ENCODE assay signal across 9 mouse cellular contexts in genomic region chr2:25128072-25128471, GRCm38 (mm10). TPM values are rescaled to one million over a fixed set of nuclear protein-coding genes. Genes with fewer than 3 reads are reported as not detected.
DNase-seq lines count a peak whose midpoint lies in the region; ATAC-seq lines count a peak whose summit lies in the region.
"Had no signal": no experiment of that assay in that cellular context is flagged by ENCODE, and none has a peak within 500 bp of the region (broad histone marks: within the 10 kb centered on the region; RNA-seq: fewer than 3 reads in every experiment).

No protein-coding gene starts in this region.

- no peaks in the 10 kb centered on the region for H3K36me3 ChIP-seq in forebrain, embryonic 10.5 days (replicated peaks)
- H3K36me3 ChIP-seq in forebrain, embryonic 16.5 days (ENCODE audit: control insufficient read depth, insufficient read depth) = no peaks in the 10 kb centered on the region
- H3K36me3 ChIP-seq in heart, embryonic 10.5 days = no peaks in the 10 kb centered on the region
- H3K36me3 ChIP-seq in midbrain, embryonic 14.5 days (ENCODE audit: control insufficient read depth, insufficient read depth, low read length) = no peaks in the 10 kb centered on the region

- peaks cover 12% of the 10 kb centered on the region; the same call in 1 of the 2 replicates for H3K27me3 ChIP-seq in forebrain, embryonic 10.5 days (ENCODE audit: poor library complexity, severe bottlenecking)
- H3K27me3 ChIP-seq in forebrain, embryonic 16.5 days (replicated peaks; ENCODE audit: control insufficient read depth, insufficient read depth, low read length) = no peaks in the 10 kb centered on the region
- 0 out of 2 replicates have a peak, but pooled peaks cover 7% of the 10 kb centered on the region for H3K27me3 ChIP-seq in heart, embryonic 10.5 days (ENCODE audit: insufficient read depth, poor library complexity, severe bottlenecking)
- H3K27me3 ChIP-seq in midbrain, embryonic 14.5 days (ENCODE audit: control insufficient read depth, insufficient read depth, low read length) = no peaks in the 10 kb centered on the region

- H3K9me3 ChIP-seq in forebrain, embryonic 10.5 days = no peaks in the 10 kb centered on the region
- no peaks in the 10 kb centered on the region for H3K9me3 ChIP-seq in forebrain, embryonic 16.5 days (ENCODE audit: control insufficient read depth, low read length)
- H3K9me3 ChIP-seq in heart, embryonic 10.5 days = no peaks in the 10 kb centered on the region
- H3K9me3 ChIP-seq in midbrain, embryonic 14.5 days (ENCODE audit: control insufficient read depth, low read length) = no peaks in the 10 kb centered on the region

- DNase-seq in forebrain, embryonic 10.5 days (ENCODE audit: extremely low spot score, low spot score) = no peak
- peak; percentile 54 for DNase-seq in lung, postnatal 10 days
- no peak for DNase-seq in lung, postnatal 25 days (ENCODE audit: low spot score)
- DNase-seq in heart, embryonic 10.5 days (ENCODE audit: low spot score) = peak; percentile 72
- DNase-seq in midbrain, embryonic 14.5 days = peak; percentile 24
- DNase-seq in liver = no peak
- no peak for DNase-seq in ovary, postnatal 14 days (ENCODE audit: low spot score)
- DNase-seq: kidney, adult 8-10 months had no signal

- no peak overlapping the region for H3K9ac ChIP-seq in forebrain, embryonic 16.5 days (replicated peaks; ENCODE audit: low read depth, low read length)
- no peak overlapping the region for H3K9ac ChIP-seq in midbrain, embryonic 14.5 days (replicated peaks; ENCODE audit: low read length)

- H3K4me1 ChIP-seq in forebrain, embryonic 10.5 days = peaks cover 77% of the 10 kb centered on the region
- peaks cover 19% of the 10 kb centered on the region for H3K4me1 ChIP-seq in forebrain, embryonic 16.5 days (replicated peaks; ENCODE audit: control insufficient read depth, insufficient read depth, low read length)
- H3K4me1 ChIP-seq in heart, embryonic 10.5 days = peaks cover 29% of the 10 kb centered on the region
- peaks cover 28% of the 10 kb centered on the region; the same call in 1 of the 2 replicates for H3K4me1 ChIP-seq in midbrain, embryonic 14.5 days (ENCODE audit: control insufficient read depth, insufficient read depth, low read length)

- WGBS in forebrain, embryonic 10.5 days = 93% methylated on average over 11 of the region's 11 CpGs
- 70% methylated on average over 11 of the region's 11 CpGs for WGBS in forebrain, embryonic 16.5 days
- WGBS in heart, embryonic 10.5 days = 57% methylated on average over 11 of the region's 11 CpGs
- 75% methylated on average over 11 of the region's 11 CpGs for WGBS in midbrain, embryonic 14.5 days

- H3K4me2 ChIP-seq in forebrain, embryonic 16.5 days (ENCODE audit: low read length) = no peak overlapping the region
- H3K4me2 ChIP-seq in midbrain, embryonic 14.5 days (ENCODE audit: low read length) = no peak overlapping the region

- no peak for ATAC-seq in forebrain, embryonic 16.5 days
- no peak for ATAC-seq in midbrain, embryonic 14.5 days (ENCODE audit: low FRiP score, low TSS enrichment)

- no peak overlapping the region for H3K4me3 ChIP-seq in forebrain, embryonic 10.5 days
- H3K4me3 ChIP-seq in forebrain, embryonic 16.5 days (replicated peaks; ENCODE audit: low read length) = no peak overlapping the region
- no peak overlapping the region for H3K4me3 ChIP-seq in heart, embryonic 10.5 days
- H3K4me3 ChIP-seq in midbrain, embryonic 14.5 days (replicated peaks; ENCODE audit: low read depth, low read length) = no peak overlapping the region

- H3K27ac ChIP-seq in forebrain, embryonic 10.5 days = peak overlapping the region; percentile 95
- H3K27ac ChIP-seq in forebrain, embryonic 16.5 days (ENCODE audit: low read length) = no peak overlapping the region
- H3K27ac ChIP-seq in heart, embryonic 10.5 days = peak overlapping the region; percentile 76
- no peak overlapping the region for H3K27ac ChIP-seq in midbrain, embryonic 14.5 days (replicated peaks; ENCODE audit: low read depth, low read length)

RNA-seq across cellular contexts. Expression of gene Noxa1, which starts 33.1 kb away (rescaled TPM):
- 0.26 and 0.29 TPM in 2 replicates for polyA plus RNA-seq in forebrain, embryonic 10.5 days (2016; fragmentation: Nextera tagmentation; extraction: Ambion mirVana)
- polyA plus RNA-seq in forebrain, embryonic 16.5 days (2015; fragmentation: Nextera tagmentation; extraction: Ambion mirVana) = not detected in 2 replicates
- polyA plus RNA-seq in heart, embryonic 10.5 days (2016; fragmentation: Nextera tagmentation; extraction: Ambion mirVana) = 0.14 TPM in 1 of 2 replicates, not detected in the other
- not detected in 2 replicates for polyA plus RNA-seq in midbrain, embryonic 14.5 days (2014; fragmentation: Nextera tagmentation; extraction: Ambion mirVana)

RNA-seq across cellular contexts. Expression of gene Entpd8, which starts 48.0 kb away (rescaled TPM):
- polyA plus RNA-seq in forebrain, embryonic 10.5 days (2016; fragmentation: Nextera tagmentation; extraction: Ambion mirVana) = not detected in 2 replicates
- not detected in 2 replicates for polyA plus RNA-seq in forebrain, embryonic 16.5 days (2015; fragmentation: Nextera tagmentation; extraction: Ambion mirVana)
- polyA plus RNA-seq in heart, embryonic 10.5 days (2016; fragmentation: Nextera tagmentation; extraction: Ambion mirVana) = 0.13 TPM in 1 of 2 replicates, not detected in the other
- polyA plus RNA-seq in midbrain, embryonic 14.5 days (2014; fragmentation: Nextera tagmentation; extraction: Ambion mirVana) = not detected in 2 replicates

RNA-seq across cellular contexts. Expression of gene Nrarp, which starts 52.5 kb away (rescaled TPM):
- 37.4 and 40.7 TPM in 2 replicates for polyA plus RNA-seq in forebrain, embryonic 10.5 days (2016; fragmentation: Nextera tagmentation; extraction: Ambion mirVana)
- 15.8 and 22.0 TPM in 2 replicates for polyA plus RNA-seq in forebrain, embryonic 16.5 days (2015; fragmentation: Nextera tagmentation; extraction: Ambion mirVana)
- polyA plus RNA-seq in heart, embryonic 10.5 days (2016; fragmentation: Nextera tagmentation; extraction: Ambion mirVana) = 5.7 and 5.9 TPM in 2 replicates
- polyA plus RNA-seq in midbrain, embryonic 14.5 days (2014; fragmentation: Nextera tagmentation; extraction: Ambion mirVana) = 13.0 and 20.8 TPM in 2 replicates

Comparison
In these comparisons a context has a peak if more than half of its experiments do, and no peak if none do; other contexts are left out.
1. DNase-seq: peak in lung, postnatal 10 days (single experiment), heart, embryonic 10.5 days (single experiment) and midbrain, embryonic 14.5 days (single experiment); none in forebrain, embryonic 10.5 days (single experiment), lung, postnatal 25 days (single experiment), liver (single experiment) and ovary, postnatal 14 days (single experiment).
2. H3K27ac ChIP-seq: peak in forebrain, embryonic 10.5 days (single experiment) and heart, embryonic 10.5 days (single experiment); none in forebrain, embryonic 16.5 days (single experiment) and midbrain, embryonic 14.5 days (single experiment).